Mouse (Mus musculus): ENCODE measurements around the gene Cers3.

GRCm38 (mm10) chr7:66840008-66840719 lies 96.9 kb downstream of the Cers3 start:
- TF ChIP-seq ZNF384 (IDR thresholded peaks at IDR 0.05; ENCODE audit: low read depth, low read length) (no peak), HCFC1 (IDR thresholded peaks at IDR 0.05; ENCODE audit: borderline replicate concordance, insufficient read depth, low read length) (no peak), MAFK (IDR thresholded peaks at IDR 0.05; ENCODE audit: insufficient read depth, low read depth, low read length) (no peak), CHD2 (IDR thresholded peaks at IDR 0.05; ENCODE audit: low read depth, low read length) (no peak)
